Mouse (Mus musculus): ENCODE results near the gene Psma3. TPM values are rescaled to one million over a fixed set of nuclear protein-coding genes. Genes with fewer than 3 reads are reported as not detected.

Gene Psma3
- polyA plus RNA-seq, 1 experiment from 2014 or later, result 468 TPM

DNA sequence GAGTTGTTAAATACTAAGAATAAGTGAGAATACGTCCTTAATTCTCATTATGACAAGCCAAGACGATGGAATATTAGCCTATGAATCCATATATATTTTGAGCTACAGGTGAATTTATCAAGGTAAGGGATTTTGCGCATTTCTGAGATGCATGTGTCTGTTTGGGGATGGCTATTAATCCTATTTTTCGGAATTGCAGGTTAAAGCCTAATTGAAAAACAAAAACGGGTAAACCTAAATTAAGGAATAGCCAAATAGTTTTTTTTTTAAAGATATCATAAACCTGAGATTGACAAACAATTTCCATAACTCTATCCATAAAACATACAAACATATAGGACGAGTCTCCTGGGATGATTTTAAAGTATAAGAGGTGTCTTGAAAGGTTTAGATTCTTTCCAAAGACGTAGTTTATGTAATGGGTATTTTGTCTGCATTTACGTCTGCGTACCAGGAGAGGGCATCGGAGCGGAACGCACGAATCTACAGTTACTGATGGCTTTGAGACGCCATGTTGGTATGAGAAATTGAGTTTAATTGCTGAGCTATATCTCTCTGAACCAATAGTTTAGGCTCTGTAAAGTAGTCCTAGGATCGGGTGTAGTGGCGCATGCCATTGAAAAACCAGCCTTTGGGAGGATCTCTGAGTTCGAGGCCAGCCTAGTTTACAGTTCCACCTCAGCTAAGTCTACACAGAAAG, 4.8 kb upstream of the Psma3 start:
- Histone ChIP-seq H3K36me3 (no peaks in the 10 kb centered on the region), H3K9ac (peak overlapping the region; percentile 69), H3K4me1 (peaks cover 16% of the 10 kb centered on the region), H3K4me2 (peak overlapping the region; percentile 65), H3K27me3 (replicated peaks) (no peaks in the 10 kb centered on the region), H3K4me3 (peak overlapping the region; percentile 52), H3K27ac (peak overlapping the region; percentile 76), H3K9me3 (replicated peaks) (no peaks in the 10 kb centered on the region)
- WGBS (ENCODE audit: insufficient replicate concordance), result 4% methylated on average over 17 of the region's 17 CpGs
- ATAC-seq, result 0 out of 2 replicates have a peak, but pooled peaks have one; percentile 1

GRCm38 (mm10) chr12:70973831-70974230, 590 bp upstream of the Psma3 start:
- ATAC-seq, result no peak
- peaks cover 30% of the 10 kb centered on the region for H3K4me1 ChIP-seq

DNA sequence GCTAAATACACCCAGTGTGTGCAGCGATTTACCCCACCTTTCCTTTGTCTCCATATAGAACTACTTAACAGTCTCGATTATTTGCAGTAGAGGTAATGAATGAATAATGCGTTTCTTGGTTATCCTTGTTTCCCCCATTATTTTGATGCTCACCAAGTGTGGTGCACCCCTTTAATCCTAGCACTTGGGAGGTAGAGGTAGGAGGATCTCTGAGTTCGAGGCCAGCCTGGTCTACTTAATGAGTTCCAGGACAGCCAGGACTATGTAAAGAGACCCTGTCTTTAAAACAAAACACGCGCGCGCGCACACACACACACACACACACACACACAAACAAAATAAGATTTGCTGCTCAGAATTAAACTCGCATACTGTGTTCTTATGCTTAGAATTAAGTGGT, 985 bp downstream of the Psma3 start:
- no peaks in the 10 kb centered on the region for H3K9me3 ChIP-seq (replicated peaks)
- WGBS (ENCODE audit: insufficient replicate concordance), result 17% methylated on average over 10 of the region's 10 CpGs

More at GRCm38 (mm10) chr12:70973831-70974230, 590 bp upstream of the Psma3 start:
- H3K4me2 ChIP-seq, result peak overlapping the region; percentile 58
- H3K27ac ChIP-seq, result peak overlapping the region; percentile 96; the same call in 1 of the 2 replicates
- WGBS (ENCODE audit: insufficient replicate concordance), result 68% methylated on average over 4 of the region's 4 CpGs
- H3K36me3 ChIP-seq, result peaks cover 8% of the 10 kb centered on the region
- H3K27me3 ChIP-seq (replicated peaks), result no peaks in the 10 kb centered on the region
- H3K9ac ChIP-seq, result peak overlapping the region; percentile 9; the same call in 1 of the 2 replicates
- H3K4me3 ChIP-seq, result peak overlapping the region; percentile 94
- no peaks in the 10 kb centered on the region for H3K9me3 ChIP-seq (replicated peaks)

DNA sequence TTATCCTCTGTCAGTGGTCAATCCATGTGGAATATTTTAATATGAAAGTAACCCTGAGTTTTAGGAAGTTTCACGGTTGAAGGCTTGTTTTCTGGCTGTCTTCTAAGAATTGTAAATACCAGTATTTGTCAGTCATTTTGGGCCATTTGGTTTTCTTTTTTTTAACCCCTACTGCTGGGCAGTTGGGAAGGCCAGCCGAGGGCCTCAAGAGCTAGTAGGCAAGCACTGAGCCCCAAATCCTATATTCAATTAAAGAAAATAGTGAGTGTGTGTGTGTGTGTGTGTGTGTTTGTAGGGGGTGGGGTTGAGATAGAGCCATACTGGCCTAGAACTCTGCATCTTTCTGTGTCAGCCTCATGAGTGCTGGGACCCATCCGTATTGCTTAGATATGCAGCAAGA, 1.5 kb downstream of the Psma3 start:
- Histone ChIP-seq H3K4me2 (peak overlapping the region; percentile 83), H3K36me3 (peaks cover 29% of the 10 kb centered on the region), H3K9me3 (replicated peaks) (no peaks in the 10 kb centered on the region), H3K4me1 (peaks cover 30% of the 10 kb centered on the region), H3K9ac (peak overlapping the region; percentile 91), H3K27me3 (replicated peaks) (no peaks in the 10 kb centered on the region), H3K27ac (peak overlapping the region; percentile 96), H3K4me3 (peak overlapping the region; percentile 94)
- ATAC-seq, result no peak
- WGBS (ENCODE audit: insufficient replicate concordance), result 44% methylated on average over 3 of the region's 3 CpGs

More for the DNA sequence above, 985 bp downstream of the Psma3 start:
- peaks cover 30% of the 10 kb centered on the region for H3K4me1 ChIP-seq
- no peak for ATAC-seq
- H3K9ac ChIP-seq, result peak overlapping the region; percentile 91
- H3K36me3 ChIP-seq, result peaks cover 24% of the 10 kb centered on the region
- H3K4me2 ChIP-seq, result peak overlapping the region; percentile 83
- no peaks in the 10 kb centered on the region for H3K27me3 ChIP-seq (replicated peaks)
- H3K27ac ChIP-seq, result peak overlapping the region; percentile 96
- H3K4me3 ChIP-seq, result peak overlapping the region; percentile 94

DNA sequence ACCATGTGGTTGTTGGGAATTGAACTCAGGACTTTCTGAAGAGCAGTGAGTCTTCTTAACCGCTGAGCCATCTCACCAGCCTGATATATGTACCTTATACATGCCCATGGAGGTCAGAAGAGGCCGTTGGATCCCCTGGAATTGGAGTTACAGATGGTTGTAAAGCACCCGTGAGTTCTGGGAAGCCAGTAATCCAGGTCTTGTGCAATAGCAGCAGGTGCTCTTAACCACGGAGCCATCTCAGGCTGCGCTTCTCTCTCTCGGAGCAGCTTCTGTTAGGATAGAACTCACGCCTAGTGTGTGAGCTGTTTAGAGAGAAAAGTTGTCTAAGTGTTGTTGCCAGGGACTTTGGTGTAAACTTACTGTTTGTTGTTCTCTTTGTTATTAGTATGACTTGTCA, 3.9 kb downstream of the Psma3 start:
- no peak for ATAC-seq
- Histone ChIP-seq H3K36me3 (peaks cover 47% of the 10 kb centered on the region), H3K27ac (no peak overlapping the region)

DNA sequence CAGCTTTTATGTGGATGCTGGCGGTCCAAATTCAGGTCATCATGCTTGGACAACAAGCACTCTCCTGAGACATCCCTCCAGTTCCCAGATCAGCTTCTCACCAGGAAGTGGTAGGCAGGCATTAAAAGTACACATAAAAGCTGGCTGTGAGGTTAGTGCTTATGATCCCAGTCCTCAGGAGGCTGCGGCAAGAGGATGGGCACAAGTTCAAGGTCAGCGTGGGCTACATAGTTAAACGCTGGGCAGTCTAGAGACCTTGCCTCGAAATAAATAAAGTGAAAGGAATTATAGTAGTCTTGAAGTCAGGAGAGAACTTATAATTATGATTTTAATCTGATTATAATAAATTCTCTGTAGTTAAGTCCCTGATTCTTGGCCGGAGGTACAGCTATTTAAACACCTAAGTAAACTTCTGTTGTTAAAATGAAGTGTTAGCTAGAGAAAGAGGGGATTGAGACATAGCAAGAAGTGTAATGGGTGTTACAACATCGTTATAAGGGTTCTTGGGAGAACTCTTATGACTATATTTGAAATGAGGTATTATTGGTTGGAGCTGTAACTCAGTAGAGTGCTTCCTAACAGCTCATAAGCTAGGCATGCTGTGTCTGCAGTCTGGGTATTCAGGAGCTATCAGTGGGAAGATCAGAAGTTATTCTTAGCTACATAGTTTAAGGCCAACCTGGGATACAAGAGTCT, 10.6 kb downstream of the Psma3 start:
- Histone ChIP-seq H3K9me3 (replicated peaks) (no peaks in the 10 kb centered on the region), H3K4me3 (no peak overlapping the region), H3K36me3 (peaks cover 93% of the 10 kb centered on the region), H3K27me3 (replicated peaks) (no peaks in the 10 kb centered on the region), H3K4me2 (no peak overlapping the region), H3K27ac (no peak overlapping the region), H3K4me1 (no peaks in the 10 kb centered on the region), H3K9ac (no peak overlapping the region)
- 88% methylated on average over 7 of the region's 7 CpGs for WGBS (ENCODE audit: insufficient replicate concordance)
- no peak for ATAC-seq

More for the DNA sequence above, 3.9 kb downstream of the Psma3 start:
- Histone ChIP-seq H3K4me1 (peaks cover 30% of the 10 kb centered on the region), H3K4me3 (no peak overlapping the region), H3K4me2 (no peak overlapping the region), H3K9me3 (replicated peaks) (no peaks in the 10 kb centered on the region), H3K27me3 (replicated peaks) (no peaks in the 10 kb centered on the region), H3K9ac (no peak overlapping the region)
- 80% methylated on average over 7 of the region's 7 CpGs for WGBS (ENCODE audit: insufficient replicate concordance)

DNA sequence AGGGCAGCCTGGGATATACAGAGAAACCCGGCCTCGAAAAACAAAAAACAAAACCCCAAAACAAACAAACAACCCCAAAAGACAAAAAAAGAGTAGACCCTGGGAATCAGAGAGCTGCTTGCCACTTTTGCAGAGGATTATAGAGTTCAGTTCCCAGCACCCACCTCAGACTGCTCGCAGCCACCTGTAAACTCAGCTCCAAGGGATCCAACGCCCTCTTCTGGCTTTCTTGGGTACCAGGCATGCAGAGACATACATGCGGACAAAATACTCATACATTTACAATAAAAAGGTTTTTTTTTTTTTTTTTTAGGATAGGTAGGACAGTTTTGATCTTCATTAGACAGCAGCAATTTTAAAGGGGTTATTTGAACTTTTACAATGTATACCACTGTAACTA, 22.8 kb downstream of the Psma3 start:
- Histone ChIP-seq H3K27me3 (replicated peaks) (no peaks in the 10 kb centered on the region), H3K4me3 (no peak overlapping the region), H3K36me3 (peaks cover 69% of the 10 kb centered on the region), H3K9ac (no peak overlapping the region), H3K27ac (no peak overlapping the region), H3K4me2 (no peak overlapping the region), H3K4me1 (peaks cover 12% of the 10 kb centered on the region), H3K9me3 (replicated peaks) (no peaks in the 10 kb centered on the region)
- WGBS (ENCODE audit: insufficient replicate concordance), result 88% methylated on average over 5 of the region's 5 CpGs
- ATAC-seq, result no peak

DNA sequence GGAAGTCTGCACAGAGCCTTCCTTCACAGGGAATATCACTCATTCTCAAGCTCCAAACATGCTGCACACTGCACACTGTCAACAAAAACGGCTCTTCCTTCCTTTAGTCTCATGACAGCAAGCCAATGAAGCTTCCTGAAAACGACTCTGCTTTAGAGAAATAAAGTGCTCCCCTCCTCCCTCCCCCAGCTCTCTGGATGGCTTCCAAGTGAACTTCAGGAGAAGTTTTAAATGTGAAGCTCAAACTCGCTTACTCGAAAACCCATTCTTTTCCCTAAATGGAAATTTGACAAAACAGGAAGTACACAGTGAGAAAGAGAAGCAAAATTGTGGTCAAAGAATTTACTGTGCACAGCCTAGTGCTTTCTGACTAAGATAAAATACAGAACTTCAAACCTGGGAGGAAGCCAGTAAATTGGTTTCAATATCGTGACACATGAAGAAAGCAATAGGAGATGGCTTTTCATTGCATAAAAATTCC, 25.0 kb downstream of the Psma3 start:
- 20% methylated on average over 5 of the region's 5 CpGs for WGBS (ENCODE audit: insufficient replicate concordance)
- Histone ChIP-seq H3K27me3 (replicated peaks) (no peaks in the 10 kb centered on the region), H3K27ac (peak overlapping the region; percentile 64), H3K36me3 (peaks cover 60% of the 10 kb centered on the region), H3K4me2 (0 out of 2 replicates have a peak overlapping the region, but pooled peaks have one; percentile 16), H3K4me3 (no peak overlapping the region), H3K4me1 (peaks cover 12% of the 10 kb centered on the region), H3K9ac (no peak overlapping the region), H3K9me3 (replicated peaks) (no peaks in the 10 kb centered on the region)
- 0 out of 2 replicates have a peak, but pooled peaks have one; percentile 17 for ATAC-seq

DNA sequence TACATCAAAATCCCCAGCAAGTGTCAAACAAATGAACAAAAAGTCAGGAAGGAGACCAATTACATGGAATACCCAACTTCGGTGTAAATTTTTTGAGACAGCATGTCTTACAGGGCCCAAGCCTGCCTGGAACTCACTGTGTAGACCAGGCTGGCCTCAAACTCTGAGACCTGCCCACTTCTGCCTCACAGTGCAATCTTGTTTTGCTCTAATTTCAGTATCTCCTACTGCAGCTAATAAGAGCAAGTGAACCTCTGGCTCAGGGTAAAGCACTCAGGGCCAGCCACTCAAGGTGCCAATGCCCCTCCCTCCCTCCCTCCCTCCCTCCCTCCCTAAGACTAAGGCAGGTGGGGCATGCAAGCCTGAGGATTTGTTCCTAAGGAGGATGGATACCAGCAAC, 25.9 kb downstream of the Psma3 start:
- Histone ChIP-seq H3K27ac (peak overlapping the region; percentile 6), H3K36me3 (peaks cover 60% of the 10 kb centered on the region), H3K27me3 (replicated peaks) (no peaks in the 10 kb centered on the region), H3K4me1 (peaks cover 12% of the 10 kb centered on the region), H3K4me2 (no peak overlapping the region), H3K4me3 (no peak overlapping the region), H3K9me3 (replicated peaks) (no peaks in the 10 kb centered on the region), H3K9ac (no peak overlapping the region)
- 88% methylated on average over 1 of the region's 1 CpGs for WGBS (ENCODE audit: insufficient replicate concordance)
- ATAC-seq, result no peak

DNA sequence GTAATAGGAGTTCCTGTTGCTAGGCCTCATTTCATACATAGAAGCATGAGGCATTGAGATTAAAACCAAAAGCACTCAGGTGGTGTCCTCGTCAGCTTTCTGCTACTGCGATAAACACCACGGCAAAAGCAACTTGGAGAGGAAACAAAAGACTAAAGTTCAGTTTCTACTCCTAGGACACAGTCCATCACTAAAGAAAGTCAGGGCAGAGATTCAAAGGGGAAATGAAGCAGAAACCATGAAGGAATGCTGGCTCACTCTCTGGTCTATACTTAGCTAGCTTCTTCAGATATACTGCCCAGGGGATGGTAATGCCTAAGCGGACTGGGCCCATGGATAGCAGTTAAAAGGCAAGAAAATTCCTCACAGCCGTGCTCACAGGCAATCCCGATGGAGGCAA, 27.0 kb downstream of the Psma3 start:
- Histone ChIP-seq H3K9ac (no peak overlapping the region), H3K4me2 (no peak overlapping the region), H3K9me3 (replicated peaks) (no peaks in the 10 kb centered on the region), H3K27ac (no peak overlapping the region), H3K4me1 (peaks cover 12% of the 10 kb centered on the region), H3K4me3 (no peak overlapping the region), H3K27me3 (replicated peaks) (no peaks in the 10 kb centered on the region), H3K36me3 (peaks cover 60% of the 10 kb centered on the region)
- no peak for ATAC-seq
- WGBS (ENCODE audit: insufficient replicate concordance), result 85% methylated on average over 6 of the region's 6 CpGs

- no peak overlapping the region for H3K27ac ChIP-seq
- ATAC-seq, result no peak
- H3K36me3 ChIP-seq, result peaks cover 65% of the 10 kb centered on the region
- no peaks in the 10 kb centered on the region for H3K27me3 ChIP-seq (replicated peaks)
- no peaks in the 10 kb centered on the region for H3K9me3 ChIP-seq (replicated peaks)
- no peak overlapping the region for H3K4me2 ChIP-seq
- H3K9ac ChIP-seq, result no peak overlapping the region
- 72% methylated on average over 5 of the region's 6 CpGs for WGBS (ENCODE audit: insufficient replicate concordance)
- peaks cover 8% of the 10 kb centered on the region for H3K4me1 ChIP-seq
- H3K4me3 ChIP-seq, result no peak overlapping the region
Measured at GRCm38 (mm10) chr12:71003760-71004426, 29.5 kb downstream of the Psma3 start.

DNA sequence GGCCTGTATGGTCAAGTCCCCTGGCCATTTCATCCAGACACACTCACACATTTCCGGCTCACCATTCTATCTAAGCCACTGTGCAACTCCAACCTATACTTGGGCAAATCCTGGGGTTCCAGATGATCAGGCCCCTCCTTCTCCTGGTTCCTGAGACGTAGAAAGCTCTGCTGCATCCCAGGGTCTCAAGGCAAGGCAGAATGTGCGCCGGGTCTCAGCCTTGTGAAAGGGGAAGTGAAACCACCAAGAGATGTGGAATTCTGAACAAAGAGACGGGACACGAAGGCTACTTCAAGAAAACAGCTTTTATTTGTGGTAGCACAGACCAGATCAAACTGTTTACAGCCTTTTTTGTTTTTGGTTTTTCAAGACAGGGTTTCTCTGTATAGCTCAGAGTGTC, 31.7 kb downstream of the Psma3 start:
- WGBS (ENCODE audit: insufficient replicate concordance), result 74% methylated on average over 6 of the region's 6 CpGs
- Histone ChIP-seq H3K27me3 (replicated peaks) (no peaks in the 10 kb centered on the region), H3K4me3 (no peak overlapping the region), H3K9me3 (replicated peaks) (no peaks in the 10 kb centered on the region), H3K4me1 (no peaks in the 10 kb centered on the region), H3K4me2 (no peak overlapping the region), H3K9ac (no peak overlapping the region), H3K27ac (no peak overlapping the region), H3K36me3 (peaks cover 73% of the 10 kb centered on the region)
- ATAC-seq, result no peak
